Mouse (Mus musculus) mouse embryonic stem cell (cell line): ENCODE data around the gene Ano2.

Source experiments
- in situ Hi-C, 2 experiments: fragments of 300-500 bp; cut with MboI; formaldehyde crosslinking; loops; 1 replicate in 1 of 2; 3 replicates in 1 of 2; pipeline ENCODE4 v1.14.3; 2019 to 2020; ENCODE audit warnings: low sequenced_read_pairs in 2 of 2, low pct_unique_long_range_greater_than_20kb in 1 of 2, mixed read lengths in 1 of 2; ENCODE audit not compliant: unreplicated experiment in 1 of 2

The Ano2 gene

DNA sequence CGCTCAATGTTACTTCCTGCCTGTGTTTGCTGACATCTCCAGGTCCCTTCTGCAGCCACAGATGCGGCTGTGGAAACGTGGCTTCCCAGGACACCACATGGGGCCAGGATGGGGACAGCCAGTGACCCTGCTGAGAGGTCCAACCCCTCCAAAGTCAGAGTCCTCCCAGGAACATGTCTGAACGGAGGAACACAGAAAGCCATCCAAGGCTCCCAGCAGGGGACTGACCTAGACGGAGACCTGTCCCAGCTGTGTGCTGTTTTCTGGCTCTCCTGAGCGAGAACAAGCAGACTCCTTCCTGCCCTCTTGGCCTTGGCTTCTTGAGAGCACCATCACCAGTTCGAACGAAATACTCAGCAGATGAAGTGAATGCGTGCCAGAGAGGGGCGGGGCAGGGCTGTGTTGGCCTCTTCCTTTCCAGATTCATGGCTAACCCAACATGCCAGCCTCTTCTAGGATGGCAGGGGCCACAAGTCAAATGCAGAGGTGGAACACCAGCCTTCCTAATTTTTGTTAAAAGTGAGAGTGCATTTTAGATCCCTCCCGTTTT is 39.8 kb downstream of the Ano2 start:
- in situ Hi-C loops: no loop called here

DNA sequence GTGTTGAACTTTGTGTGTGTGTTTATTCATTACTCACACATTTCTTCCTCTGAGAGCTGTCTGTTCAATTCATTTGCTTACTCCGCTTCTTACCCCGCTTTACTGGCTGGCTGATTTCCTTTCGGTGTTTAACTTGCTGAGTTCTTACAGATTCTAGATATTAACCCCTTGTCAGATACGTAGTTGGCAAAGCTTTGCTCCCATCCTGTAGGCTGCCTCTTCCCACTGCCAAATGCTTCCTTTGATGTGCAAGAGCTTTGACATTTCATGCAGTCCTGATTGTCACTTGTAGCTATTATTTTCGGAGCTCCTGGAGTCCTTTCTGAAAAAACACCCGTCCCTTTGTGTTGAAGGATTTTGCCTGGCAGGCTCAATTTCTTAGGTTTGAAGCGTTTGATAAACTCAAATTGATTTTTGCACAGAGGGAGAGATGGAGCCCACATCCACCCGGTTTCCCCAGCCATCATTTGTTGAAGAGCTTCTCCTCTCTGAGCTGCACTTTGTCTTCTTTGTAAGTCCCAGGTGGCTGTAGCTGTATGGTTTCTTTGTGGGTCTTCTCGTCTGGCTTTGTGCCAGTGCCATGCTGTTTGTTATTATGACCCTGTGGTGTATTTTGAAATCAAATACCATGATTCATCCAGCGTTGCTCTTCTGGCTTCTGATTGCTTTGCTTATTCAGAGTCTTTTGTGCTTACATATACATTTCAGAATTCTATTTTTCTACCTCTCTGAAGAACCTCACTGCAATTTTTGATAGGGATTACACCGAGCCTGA is 47.5 kb downstream of the Ano2 start:
- in situ Hi-C loops: no loop called here

DNA sequence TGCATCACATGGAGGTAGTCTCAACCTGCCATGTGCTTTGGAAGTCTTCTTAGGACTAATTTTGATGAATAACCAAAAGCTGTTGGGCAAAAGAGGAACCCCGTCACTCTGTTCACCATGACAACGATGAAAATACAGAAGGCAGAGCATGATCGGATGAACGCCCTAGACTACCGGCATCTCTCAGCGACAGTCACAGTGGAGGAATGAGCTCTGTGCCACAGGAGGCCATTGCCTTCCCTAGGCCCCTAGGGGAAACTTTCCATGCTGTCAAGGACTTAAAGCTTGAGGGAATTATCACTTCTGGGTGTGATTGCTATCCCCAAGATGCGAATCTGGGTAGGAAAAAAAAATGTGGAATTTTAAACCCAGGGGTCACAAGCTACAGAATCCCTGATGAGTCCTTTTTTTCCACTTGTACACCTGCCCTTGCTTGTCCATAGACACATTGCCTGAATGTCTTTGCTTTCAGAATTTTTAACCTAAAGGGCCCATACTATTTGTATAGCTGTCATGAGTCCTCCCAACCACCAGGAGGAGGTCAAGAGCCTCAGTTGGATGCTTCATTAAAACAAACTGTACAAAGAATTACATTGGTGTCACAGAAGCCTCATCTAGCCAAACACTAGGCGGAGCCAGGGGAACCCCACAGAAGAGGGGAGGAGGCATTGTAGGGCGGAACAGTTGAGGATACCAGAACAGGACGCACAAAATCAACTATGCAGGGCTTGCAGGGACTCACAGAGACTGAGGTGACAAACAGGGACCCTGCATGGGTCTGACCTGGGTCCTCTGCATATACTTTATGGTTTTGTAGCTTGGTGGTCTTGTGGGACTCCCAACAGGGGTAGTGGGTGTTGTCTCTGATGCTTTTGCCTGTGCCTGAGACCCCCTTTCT is 53.2 kb downstream of the Ano2 start:
- in situ Hi-C loops: no loop called here

DNA sequence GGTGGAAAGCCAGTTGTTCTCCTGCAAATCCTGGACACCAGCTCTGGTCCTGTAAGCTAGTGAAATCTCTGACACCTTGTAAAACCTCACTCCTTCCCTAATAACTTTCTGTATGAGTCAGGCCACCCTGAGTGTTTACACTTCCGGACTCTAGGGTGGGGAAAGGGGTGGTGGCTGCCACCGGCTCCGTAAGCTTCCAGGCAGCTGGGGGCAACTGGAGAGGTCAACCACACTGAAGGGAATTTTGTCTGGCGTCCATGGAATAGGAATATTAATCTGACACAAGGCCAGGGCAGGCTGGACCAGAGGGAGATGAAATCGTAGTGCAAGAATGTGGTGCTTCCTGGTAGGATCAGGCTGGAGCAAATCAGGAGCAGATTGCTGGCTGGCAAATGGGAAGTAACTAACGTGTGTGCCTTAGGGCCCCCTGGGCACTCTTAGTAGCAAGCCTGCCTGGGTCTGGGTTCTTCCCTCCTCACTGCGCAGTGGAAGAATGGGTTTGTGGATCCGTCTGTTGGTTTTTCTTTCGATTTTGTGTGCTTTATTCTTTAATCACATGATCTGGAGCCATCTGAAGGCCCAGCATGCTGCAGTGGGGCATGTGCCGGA is 57.2 kb downstream of the Ano2 start:
- in situ Hi-C loops: no loop called here

DNA sequence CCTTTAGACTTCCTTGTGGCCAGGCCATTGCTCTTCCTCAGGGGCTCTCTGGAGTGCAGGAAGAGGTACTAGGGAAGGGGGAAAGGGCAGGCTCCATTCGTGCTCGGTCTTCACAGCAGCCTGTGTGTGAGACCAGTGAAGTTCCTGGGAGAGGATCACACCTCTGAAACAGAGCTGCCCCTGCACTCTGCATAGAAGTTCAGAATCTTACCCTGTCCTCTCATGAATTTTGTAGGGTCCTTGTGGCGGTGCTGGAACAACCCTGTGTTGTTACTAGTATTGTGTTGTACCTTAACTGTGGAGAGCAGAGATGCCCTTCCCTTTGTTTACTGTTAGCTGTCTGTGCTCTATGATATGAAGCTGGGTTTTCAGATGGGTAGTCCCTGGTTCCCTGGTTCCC is 58.4 kb downstream of the Ano2 start:
- in situ Hi-C loops: no loop called here

DNA sequence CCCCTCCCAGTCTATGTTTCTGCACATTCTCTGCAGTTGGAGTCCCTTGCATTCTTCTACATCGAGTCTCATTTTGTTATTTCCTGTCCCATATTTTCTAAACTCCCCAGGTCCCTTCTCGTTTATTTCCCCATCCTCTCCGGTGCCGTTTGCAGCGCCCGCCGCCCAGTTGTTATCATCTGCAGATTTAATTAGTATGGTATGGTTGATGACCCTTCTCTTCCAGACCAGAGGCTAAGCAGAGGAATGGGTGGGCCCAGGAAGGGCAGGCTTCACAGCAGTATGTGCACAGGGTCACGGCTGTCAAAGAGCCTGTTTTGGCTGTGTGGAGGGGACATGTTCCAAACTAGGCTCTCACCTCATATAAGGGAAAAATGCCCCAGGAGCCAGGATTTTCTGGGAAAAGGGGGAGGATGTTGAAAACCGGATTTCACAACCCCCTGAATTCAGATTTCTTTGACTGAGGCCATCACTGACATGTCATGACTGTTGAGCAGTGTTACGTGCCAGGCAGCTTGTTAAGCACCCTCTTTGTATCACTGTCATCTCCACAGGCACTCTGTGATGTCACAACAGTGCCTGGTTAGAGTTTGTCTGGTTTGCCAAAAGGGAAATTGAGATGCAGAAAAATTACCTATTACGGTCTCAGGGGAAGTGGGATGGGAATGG is 72.8 kb downstream of the Ano2 start:
- in situ Hi-C loops: no loop called here

DNA sequence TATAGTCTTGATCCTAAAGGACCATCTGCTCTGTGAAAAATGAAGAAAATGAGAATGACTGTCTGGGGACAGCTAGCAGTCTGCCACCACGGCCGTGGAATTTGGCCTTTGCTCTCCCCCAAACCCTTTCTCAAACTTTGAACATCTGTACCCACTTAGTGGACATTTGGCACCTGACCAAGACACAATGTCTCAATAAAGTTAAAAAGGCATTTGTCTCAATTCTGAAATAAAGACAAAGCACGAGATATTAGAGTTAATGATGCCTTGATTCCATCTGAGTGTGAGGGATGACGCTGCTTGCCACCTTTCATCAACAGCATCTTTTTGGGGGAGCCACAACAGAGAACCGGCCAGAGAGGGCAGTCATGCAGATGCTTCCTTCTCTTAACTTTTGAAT is 83.0 kb downstream of the Ano2 start:
- in situ Hi-C loops: no loop called here

DNA sequence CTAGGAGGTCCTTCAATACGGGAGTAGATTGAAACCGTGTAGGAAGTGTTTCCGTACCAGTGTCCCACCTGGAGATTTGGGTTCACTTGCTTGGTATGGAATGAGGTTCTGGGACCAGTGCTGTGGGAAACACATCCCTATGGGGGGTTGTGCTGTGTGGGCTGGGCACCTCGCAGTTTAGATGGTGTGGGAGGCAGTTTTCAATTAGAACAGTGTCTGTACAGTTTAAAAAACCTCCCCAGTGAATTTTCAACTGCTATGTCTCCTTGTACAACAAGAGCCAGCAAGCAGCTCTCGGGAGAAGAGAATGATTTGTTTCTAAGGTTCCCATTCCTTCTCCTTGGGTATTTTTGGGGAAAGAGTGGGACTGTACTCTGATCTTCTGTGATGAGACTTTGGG is 86.1 kb downstream of the Ano2 start:
- in situ Hi-C loops: no loop called here

DNA sequence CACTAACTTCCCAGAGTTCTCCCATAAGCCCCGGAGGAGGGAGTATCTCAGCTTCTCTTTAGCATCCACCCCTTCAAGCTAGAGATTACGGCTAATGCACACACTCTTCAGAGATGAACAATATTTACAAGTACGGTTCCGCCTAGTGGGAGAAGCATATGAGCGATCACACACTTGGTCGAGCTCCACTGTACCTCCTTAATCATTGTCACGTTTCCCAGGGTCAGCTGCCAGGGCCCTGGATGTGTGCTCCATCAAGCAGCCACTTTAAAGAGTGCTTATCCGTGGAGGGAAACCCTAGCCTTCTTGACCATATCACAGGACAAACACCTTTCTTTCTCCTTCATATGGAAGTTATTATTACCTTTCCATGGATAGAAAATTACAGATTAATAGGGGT is 112.7 kb downstream of the Ano2 start:
- in situ Hi-C loops: no loop called here

DNA sequence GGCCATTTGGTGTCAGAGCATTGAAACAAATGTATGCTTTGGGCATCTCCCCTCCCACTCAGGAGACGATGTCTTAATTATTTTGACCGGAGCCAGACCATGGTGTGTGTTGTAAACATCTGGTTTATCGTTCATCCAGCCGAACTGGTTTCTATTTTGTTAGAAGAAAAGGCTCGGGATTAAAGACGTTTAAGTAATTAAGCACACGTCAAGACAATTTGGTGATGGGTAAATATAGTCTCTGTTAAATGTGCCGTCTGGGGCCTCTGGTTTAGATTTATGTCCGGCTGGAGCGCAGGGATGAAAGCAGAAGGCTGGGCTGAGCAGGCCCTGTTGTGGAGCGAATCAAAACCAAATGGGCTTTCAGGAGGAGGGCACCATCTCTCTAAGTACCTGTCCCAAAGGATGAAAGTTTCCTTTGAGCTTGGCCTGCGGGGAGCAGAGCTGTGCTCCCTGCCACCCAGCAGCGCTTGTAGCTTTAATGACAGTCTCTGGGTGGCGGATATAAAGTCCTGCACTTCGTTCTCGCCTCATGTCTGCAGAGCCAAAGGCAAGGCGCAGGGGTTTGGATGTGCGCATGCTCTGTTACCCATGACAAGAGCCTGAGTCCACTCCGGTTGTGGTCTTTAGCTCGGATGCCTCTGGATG is 113.3 kb downstream of the Ano2 start:
- in situ Hi-C loops: no loop called here

DNA sequence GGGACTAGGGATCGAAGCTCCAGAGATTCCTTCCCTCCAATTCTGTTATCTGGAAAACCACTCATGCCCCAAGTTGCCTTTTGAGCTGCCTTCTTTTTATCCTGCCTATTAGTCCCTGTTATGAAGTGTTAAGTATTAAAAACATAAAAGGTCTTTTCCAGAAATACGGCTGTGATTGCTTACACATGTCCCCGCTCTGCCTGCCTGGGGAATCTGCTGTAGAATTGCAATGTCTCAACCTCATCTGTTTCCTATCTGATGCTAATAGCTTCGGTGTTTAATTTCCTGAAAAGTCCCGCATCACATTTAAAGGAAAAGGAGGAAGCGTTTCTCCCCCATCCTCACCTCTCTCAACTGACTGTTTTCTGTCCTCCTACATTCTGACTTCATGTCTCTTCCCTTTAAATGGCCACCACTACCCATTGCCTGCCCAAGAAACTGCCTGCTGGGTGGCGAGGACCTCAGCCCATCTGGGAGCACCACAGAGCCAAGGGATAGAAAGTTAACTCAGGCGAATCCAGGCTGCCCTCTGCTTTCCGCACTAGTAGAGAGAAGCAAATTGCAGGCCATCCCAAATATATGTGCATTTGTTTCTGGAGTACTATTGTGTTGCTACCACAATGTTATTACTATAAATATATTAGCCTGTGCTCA is 118.9 kb downstream of the Ano2 start:
- in situ Hi-C loops: no loop called here

DNA sequence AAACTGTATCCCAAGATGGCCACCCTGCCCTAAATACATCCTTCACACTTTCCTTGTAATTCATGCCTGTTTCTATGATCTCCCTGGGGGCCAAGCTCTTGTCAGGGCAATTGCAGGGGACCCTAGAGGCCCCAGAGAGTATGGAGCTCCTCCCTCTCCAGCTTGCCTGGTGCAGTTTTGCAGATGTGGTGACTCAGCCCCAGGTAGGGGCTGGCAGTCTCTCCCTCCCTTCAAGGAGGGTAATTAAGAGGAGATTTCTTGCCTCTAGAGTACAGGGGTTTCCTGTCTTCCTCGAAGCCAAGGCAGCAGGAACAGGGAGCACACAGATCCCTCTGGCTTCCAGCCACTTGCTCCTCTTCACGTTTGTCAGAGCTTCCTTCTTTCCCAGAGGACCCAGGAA is 121.2 kb downstream of the Ano2 start:
- in situ Hi-C loops: no loop called here

DNA sequence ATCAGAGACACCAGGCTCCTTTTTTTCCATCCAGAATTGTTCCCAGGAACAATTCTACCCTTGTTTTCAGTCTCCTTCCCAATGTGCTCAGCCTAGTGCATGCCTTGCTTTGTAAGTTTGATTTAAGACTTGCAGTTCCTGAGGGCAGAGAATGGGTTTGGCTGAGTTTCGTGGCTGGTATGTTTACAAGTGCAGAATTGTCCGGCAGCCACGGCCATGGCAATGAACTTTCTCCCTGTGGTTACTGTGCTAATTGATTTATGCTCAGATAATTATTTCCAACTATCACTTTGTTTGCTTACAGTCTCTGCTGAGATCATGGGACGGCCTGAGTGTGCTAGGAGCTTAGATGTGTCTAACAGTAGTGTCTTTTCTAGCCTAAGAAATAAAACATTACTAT is 147.9 kb downstream of the Ano2 start:
- in situ Hi-C loops: no loop called here

DNA sequence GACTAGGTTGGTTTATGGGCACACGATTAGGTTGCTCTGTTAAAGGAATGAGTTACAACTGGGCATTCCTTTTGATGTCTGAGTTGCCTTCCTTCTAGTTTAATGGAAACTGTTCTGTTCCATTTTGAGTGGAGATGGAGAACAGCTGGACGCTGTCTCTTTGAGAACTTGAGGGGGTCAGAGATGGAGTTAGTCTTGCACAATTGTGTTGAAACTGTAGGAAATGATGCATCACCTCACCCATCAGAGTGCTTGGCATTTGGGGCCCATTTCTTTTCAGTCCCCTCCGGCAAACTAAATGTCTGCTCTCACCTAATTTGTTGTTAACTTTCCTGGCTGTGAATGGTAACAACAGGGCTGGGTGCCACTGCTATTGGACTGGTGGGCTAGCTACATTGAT is 151.1 kb downstream of the Ano2 start:
- in situ Hi-C loops: no loop called here

DNA sequence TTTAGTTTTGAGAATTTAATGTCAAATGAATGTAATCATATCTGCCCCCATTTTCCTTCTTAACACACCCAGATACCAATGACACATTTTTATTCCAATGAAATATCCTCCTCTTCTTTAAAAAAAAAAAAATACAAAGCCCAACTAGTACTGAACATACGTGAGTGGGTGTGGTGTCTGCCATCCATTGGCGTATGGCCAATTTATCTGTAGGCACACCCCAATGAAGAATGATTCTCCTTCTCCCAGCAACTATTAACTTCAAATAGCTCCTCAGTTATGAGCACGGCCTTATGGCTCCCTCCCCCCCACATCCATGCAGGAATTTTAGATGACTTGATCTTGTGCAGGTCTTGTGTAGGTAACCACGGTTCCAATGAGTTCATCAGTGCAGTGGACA is 161.0 kb downstream of the Ano2 start:
- in situ Hi-C loops: no loop called here

DNA sequence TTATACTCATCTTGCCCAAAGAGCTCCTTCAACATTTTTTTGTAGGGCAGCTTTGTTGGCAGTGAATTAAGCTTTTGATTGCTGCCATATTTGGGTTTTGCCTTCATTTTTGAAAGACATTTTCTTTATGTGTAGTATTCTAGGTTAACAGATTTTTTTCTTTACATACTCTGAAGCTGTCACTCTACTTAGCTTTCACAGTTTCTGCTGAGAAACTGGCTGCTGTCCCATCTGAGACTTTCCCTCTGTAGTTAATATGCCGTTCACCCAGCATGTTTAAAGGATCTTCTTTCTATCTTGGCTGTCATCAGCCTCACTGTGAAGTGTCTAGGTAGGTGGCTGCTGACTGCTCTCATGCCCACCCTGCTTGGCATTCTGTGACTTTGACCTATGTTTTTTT is 168.1 kb downstream of the Ano2 start:
- in situ Hi-C loops: no loop called here

DNA sequence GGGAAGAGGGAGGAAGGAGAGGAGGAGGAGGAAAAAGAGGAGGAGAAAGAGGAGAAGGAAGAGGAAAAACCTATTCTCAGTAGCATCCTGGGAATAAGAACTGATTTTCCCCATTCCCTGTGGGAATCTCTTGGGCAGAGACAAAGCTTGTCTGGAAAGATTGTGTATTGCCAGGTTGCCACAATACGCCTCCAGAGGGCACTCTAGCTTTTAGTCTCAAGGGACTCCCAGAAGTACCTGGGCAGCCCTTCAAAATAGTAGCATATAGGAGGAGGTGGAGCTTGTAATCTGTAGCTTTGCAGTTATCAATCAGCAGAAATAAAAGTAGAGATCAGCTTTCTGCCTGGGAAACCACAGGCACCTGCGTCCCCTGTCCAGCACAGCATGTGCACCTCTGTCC is 178.3 kb downstream of the Ano2 start:
- in situ Hi-C loops: no loop called here

DNA sequence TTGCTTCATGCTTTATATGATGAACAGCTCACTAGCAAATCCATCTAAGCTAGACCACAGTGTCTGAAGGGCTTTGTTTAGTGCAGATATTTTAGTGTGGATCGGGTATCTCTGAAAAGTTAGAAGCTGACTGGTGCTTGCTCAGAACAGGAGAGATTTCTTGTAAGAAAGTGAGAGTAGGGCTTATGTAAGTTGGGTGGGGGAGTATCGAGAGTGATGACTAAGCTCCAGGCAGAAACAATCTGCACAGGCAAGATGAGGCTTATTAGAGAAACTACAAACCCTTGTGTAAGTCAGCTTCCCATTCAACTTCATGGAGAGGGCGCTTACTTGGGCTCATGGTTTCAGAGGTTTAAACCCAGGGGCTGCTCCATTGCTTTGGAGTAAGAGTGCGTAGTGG is 181.3 kb downstream of the Ano2 start:
- in situ Hi-C loops: no loop called here
